Mouse (Mus musculus): ENCODE data around the gene Park7.
"Not testable (repeated sequence)": the region's sequence is repeated elsewhere in the genome, so short reads cannot be mapped to it uniquely, and the experiment has no call there.

Park7 gene

GRCm38 (mm10) chr4:150910164-150910951 is 3.9 kb downstream of the Park7 start:
- DNase-seq (ENCODE audit: low spot score) = no peak

DNA sequence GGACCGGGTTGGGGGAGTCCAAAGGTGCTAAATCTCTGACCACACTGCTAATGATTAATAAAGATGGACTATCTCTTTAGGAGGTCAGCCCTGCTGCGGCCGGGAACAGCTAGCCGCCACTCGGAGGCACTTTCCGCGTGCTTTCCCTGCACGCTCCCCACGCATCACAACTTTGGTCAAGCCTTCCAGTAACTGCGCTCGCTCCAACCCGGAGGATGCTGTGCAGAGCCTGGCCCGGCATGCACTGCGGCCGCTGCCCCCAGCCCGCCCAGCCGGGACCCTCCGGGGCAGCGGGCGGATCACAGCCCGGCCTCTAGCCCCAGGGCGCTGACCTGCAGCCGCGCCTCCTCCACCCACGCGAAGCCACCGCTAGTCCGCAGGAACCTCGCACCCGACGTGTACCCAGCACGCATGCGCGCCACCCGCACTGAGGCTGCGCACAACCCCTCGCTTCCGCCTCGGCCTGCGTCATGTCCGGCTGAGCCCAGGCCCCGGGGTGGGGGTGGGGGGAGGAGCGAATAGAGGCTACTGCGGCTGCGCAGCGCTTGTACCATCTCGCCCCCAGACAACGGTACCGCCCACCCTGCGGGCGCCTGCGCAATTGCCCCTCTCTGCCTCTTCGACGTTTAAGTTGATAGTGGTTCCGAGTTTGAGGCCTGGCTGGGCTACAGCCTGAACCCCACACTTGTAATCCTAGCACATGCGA is 4.6 kb downstream of the Park7 start:
- DNase-seq (ENCODE audit: low spot score) = peak; percentile 97

DNA sequence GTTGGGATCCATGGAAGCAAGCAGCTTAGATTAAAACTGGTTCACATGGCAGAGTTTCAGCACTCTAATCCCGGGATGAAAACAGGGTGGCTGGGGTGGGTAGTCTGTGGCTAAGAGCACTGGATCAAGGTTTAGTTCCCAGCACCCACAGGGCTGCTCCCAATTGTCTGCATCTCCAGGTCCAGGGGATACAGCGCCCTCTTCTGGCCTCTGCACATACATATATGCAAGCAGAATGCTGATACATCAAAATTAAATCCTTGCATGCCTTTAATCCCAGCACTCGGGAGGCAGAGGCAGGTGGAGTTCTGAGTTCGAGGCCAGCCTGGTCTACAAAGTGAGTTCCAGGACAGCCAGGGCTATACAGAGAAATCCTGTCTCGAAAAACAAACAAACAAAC is 5.7 kb downstream of the Park7 start:
- DNase-seq (ENCODE audit: low spot score) = not testable (repeated sequence)

DNA sequence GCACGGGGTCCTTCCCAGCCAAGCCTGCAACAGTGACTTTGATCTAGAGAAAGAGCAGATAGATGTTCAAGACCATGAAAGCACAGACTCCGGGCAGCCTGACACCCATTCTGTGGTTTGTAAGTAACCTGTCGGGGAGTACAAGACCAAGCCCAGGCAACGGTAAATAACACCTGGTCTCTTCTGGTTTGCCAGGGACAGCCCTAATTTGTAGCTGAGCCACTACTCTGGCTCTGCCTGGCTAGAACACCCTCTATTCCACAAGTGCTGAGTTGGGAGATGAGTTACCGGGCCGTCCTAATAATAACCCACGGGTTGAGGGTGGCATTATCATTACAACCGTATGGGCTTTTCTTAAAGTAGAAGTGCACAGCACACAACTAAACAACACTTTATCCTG is 7.1 kb downstream of the Park7 start:
- no peak for DNase-seq (ENCODE audit: low spot score)

DNA sequence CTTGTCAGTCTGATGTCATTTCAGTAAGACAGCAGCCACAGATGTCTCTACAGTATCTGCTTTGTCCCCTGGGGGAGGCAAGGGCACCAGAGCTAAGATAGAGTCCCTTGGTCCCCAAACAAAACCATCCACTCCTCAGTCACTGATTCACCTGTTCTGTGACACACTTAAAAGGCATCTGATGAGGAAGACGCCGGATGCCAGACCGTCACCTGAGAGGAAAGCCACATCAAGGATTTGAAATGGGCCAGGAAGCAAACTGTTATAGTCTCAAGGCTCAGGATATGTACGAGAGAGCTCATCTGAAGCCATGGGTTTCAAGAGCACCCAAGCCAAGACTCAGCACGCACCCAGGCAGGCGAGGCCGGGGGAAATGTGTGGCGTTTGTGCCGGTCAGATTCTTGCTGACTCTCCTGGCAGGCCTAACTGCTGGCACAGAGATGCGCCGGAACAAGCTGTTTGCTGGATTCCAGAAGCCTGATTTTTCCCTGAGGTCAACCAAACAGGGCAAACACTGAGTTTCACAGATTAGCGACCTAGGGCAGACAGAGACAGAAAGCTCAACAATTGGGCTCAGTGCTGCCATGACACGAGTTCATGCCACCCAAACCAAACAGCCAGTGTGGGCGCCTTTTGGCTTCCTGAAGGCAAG is 11.0 kb downstream of the Park7 start:
- DNase-seq (ENCODE audit: low spot score) = no peak

DNA sequence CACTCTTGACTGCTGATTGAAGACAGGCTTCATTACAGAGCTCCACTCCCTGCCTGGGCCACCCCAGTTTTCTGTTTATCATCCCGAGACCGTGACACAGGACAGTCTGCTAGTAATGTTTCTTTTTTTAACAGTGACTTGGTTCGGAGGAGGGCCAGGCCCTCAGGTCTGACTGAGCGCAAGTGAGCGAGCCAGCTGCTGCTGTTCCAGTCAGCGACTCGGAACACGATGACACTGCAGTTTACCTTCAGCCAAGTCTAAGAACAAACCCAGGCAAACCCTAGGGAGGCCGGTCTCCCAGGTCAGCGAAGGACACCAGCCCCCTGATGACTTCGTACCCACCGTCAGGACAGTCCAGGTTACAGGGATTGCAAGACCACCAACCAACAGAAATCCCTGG is 12.2 kb downstream of the Park7 start:
- no peak for DNase-seq (ENCODE audit: low spot score)

- DNase-seq (ENCODE audit: low spot score) = peak; percentile 80
Observed at GRCm38 (mm10) chr4:150901651-150902050, 12.6 kb downstream of the Park7 start.

GRCm38 (mm10) chr4:150900486-150900885 is 13.8 kb downstream of the Park7 start:
- DNase-seq (ENCODE audit: low spot score) = no peak

- peak; percentile 81 for DNase-seq (ENCODE audit: low spot score)
Observed at GRCm38 (mm10) chr4:150898716-150899365, 15.4 kb downstream of the Park7 start.

GRCm38 (mm10) chr4:150896896-150897624 is 17.2 kb downstream of the Park7 start:
- DNase-seq (ENCODE audit: low spot score) = no peak

DNA sequence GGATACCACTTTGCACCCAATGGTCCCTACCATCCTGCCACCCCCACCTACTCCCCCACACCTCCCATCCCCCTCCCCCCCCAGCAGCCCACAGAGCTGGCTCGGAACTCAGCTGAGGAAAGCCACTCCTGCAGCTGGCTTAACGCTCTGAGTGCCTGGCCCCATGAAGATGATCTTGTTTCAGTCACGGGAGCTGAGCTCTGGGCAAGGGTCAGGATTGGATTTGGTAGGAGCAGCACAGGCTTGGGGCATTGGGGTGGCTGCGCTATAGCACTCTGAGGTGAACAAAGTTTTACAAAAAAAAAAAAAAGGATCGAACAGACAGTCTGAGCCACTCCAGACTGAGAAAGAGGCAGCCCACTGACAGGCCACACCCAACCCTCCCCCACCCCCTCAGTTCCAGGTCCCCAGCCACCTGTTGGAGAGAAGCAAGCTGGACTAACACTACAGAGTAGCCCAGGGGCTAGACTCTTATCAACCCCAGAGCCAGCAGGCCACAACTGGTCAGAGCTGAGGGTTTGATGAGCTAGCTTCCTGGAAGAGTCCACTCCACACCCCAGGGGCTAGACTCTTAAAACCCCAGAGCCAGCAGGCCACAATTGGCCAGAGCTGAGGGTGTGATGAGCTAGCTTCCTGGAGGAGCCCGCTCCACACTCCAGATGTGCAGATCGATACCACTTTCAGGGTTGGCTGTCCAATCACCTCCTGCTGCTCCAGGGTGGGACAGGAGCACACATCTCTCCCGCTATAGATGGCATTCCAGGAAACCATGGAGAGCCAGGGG is 19.3 kb downstream of the Park7 start:
- no peak for DNase-seq (ENCODE audit: low spot score)

DNA sequence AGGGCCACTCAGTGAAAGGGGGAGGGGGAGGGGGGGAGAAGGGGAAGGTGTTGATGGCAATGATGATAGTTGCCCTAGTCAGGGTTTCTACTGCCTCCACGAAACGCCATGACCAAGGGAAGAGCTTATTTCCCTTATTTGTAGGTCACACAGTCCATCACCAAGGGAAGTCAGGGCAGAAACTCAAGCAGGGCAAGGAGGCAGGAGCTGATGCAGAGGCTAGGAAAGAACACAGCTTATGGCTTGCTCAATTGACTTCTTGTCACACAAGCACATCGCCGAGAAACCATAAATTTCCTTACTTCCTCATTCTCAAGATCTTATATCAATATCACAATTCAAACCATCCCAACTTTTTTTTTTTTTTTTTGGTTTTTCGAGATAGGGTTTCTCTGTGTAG is 22.9 kb downstream of the Park7 start:
- no peak for DNase-seq (ENCODE audit: low spot score)

DNA sequence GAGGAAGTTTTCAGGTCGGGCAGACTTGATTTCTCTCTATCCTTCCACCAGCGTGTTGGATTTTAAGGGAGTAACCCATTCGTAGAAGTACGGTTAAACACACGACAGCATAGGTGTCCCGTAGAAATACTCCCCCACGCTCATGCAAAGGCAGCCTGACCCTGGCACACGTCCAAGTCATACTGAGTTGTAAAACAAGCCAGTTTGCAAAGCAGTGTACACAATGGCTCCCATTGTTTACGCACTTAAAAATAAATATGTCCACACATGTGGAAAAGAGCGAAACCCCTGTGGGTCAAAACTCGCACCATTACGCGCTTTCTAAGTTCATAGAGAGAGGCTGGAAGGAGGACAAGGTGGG is 24.3 kb downstream of the Park7 start:
- no peak for DNase-seq (ENCODE audit: low spot score)

- no peak for DNase-seq (ENCODE audit: low spot score)
Observed at GRCm38 (mm10) chr4:150889273-150889954, 24.8 kb downstream of the Park7 start.

DNA sequence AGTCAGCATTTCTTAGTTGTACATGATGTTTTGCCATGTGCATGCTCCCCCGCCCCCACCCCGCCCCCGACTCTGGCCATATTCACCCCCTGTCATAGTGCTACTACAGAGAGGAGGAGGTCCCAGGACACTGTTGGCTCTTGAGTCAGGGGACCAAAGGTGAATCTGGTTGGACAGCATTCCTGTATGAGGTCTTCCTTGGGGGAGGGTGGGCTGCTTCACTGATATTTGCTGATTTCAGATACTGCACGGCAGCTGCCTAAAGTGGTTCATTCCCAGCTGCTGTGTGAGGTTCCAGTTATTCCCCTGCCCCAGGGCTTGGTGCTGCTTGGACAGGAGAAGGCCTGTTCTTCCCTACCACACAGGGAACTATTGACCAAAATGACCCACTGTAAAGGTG is 25.7 kb downstream of the Park7 start:
- no peak for DNase-seq (ENCODE audit: low spot score)

DNA sequence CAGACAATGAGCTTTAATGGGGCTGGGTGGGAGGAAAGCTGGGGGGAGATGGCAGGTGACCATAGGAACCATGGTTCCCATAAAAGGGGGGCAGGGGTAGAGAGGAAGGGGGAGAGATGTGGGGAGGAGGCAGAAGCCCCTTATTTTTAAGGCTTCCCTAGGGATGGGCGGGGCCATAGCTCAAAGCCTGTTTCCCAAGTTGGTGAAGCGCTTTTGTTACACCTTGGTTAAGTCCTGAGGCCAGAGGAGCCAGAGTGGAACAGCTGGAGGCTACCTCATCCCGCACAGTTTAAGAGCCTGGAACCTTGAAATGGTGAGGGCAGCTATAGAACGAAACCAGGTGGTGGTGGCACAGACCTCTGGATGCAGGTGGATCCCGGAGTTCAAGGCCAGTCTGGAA is 26.3 kb downstream of the Park7 start:
- DNase-seq (ENCODE audit: low spot score) = no peak

DNA sequence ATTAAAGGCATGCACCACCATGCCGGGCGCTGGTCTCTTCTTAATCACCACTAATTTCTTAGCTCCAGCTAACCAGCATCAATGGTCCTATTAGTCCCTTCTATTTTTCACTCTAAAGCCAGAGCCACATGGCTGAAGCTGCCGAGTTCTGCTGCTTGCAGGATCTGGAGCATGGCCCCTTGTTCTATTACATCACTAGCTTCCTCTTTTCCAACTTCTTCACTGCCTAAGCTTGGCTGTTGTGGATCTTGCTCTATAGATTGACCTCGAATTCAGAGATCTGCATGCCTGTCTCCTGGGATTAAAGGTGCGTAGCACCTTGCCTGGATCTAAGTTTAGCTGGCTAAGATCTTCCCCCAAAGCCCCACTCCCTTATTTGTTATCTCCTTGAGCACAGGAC is 31.6 kb downstream of the Park7 start:
- no peak for DNase-seq (ENCODE audit: low spot score)

DNA sequence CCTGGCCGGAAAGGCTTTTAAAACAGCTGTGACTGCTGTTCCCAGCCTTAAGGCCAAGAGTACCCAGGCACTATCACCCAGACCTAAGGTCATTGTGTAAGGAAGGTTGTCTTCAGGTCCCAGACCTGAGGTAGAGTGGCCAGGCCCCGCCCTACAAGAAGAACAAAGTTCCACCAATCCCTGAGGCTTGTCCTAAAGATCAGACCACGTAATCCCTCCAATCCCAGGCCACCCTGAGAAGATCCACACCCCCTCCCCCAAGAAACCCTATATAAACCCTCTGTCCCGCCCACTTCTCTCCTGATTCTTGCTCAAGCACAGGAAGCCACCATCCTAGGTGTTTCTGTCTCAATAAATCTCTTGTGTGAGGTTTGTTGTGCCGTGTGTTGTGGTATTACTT is 33.9 kb downstream of the Park7 start:
- no peak for DNase-seq (ENCODE audit: low spot score)

DNA sequence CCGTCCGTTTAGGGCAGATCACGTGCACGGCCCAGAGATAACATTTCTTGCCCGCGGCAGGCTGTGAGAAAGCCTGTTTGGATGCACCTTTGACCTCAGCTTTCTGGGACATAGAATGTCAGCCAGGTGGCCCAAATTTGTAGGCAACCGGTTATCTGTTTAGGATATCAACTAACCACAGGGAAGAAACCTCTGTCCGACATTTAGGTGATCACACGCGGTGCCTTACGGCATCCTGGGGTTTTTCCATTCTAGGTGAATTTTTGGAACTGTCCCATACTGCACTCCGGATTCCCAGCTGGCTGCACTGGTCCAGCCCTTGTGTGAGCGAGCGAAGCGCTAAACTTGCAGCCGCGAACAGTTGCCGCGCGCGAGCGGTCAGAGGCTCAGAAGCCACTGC is 34.6 kb downstream of the Park7 start:
- DNase-seq (ENCODE audit: low spot score) = no peak

DNA sequence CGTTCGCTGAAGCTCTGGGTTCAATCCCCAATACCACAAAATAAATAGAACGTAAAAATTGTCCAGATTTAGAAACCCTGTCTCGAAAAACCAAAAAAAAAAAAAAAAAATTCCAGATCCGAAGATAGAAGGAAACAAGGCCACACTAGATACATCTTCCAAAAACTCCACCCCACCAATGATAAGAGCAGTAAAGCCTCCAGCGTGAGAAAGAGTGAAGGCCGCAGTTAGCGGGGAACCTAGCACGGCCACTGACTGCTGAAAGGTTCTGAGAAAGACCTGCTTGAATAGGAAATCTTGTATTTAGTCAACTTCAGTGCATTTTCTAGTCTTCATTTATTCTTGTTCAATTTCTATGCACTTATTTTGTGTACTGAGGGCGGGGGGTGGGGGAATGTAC is 38.8 kb downstream of the Park7 start:
- no peak for DNase-seq (ENCODE audit: low spot score)

GRCm38 (mm10) chr4:150874416-150874815 is 39.8 kb downstream of the Park7 start:
- DNase-seq (ENCODE audit: low spot score) = not testable (repeated sequence)

Measured in lung, postnatal 25 days (tissue).